Mouse (Mus musculus) C3H10T1/2 (cell line): ENCODE measurements around the gene Vmn1r2. TPM values are rescaled to one million over a fixed set of nuclear protein-coding genes. Genes with fewer than 3 reads are reported as not detected.

Experiments
- polyA plus RNA-seq, 2 experiments: library from polyadenylated mRNA; unstranded; fragments of >200 nt; fragmentation: generic; extraction: Trizol; gene quantifications; one replicate each; pipeline ENCODE4 v1.2.1; 2012; ENCODE audit warnings: missing spikeins in 2 of 2

Vmn1r2 gene
- not detected for polyA plus RNA-seq

GRCm38 (mm10) chr4:3167020-3167419 lies at the start of gene Vmn1r2:
Gene Vmn1r2 (plus strand): TSS chr4:3167320.

GRCm38 (mm10) chr4:3185258-3185657 lies 18.1 kb downstream of the Vmn1r2 start, which contains the start of gene Vmn1r3:
Gene Vmn1r3 (minus strand): TSS chr4:3185358.

Other genes with a start within 250 kb of the Vmn1r2 start
- gene Vmn1r3, start 18.0 kb downstream of the Vmn1r2 start, polyA plus RNA-seq = not detected